Mouse (Mus musculus): Measurements from ENCODE around the gene Nploc4. TPM values are rescaled to one million over a fixed set of nuclear protein-coding genes. Genes with fewer than 3 reads are reported as not detected.

Nploc4 gene
- total and polyA plus RNA-seq, 3 experiments = 40.6 to 115 (median 50.4) TPM

- no peak overlapping the region for H3K4me3 ChIP-seq (replicated peaks in 1 of 3; ENCODE audit: low read depth in 2 of 3, low read length in 2 of 3, poor library complexity in 1 of 3)
- H3K79me2 ChIP-seq (replicated peaks; ENCODE audit: control insufficient read depth, extremely low read depth, insufficient read depth, poor library complexity, severe bottlenecking) = no peaks in the 10 kb centered on the region
- H3K36me3 ChIP-seq (replicated peaks in 1 of 2; ENCODE audit: control insufficient read depth in 1 of 2, insufficient read depth in 1 of 2, low read length in 1 of 2) = peaks cover 0 to 3% of the 10 kb centered on the region in 2 experiments
- dilution Hi-C loops (cut with MboI; ENCODE audit: extremely low pct_ligation_motif_present, extremely low pct_unique_long_range_greater_than_20kb, low sequenced_read_pairs) (no loop called here), in situ Hi-C loops (cut with MboI; ENCODE audit: low pct_ligation_motif_present, low pct_unique_long_range_greater_than_20kb, low sequenced_read_pairs) (no loop called here)
- no peaks in the 10 kb centered on the region for H3K9me3 ChIP-seq (replicated peaks; ENCODE audit: low read length)
- no peak for TF ChIP-seq BHLHE40 (IDR thresholded peaks at IDR 0.05; ENCODE audit: low read depth, low read length)
- no peak for TF ChIP-seq TCF12 (IDR thresholded peaks at IDR 0.05; ENCODE audit: low read depth, low read length)
- no peak for TF ChIP-seq MYC (IDR thresholded peaks at IDR 0.05; ENCODE audit: low read depth, low read length)
- no peak for TF ChIP-seq SIN3A (IDR thresholded peaks at IDR 0.05; ENCODE audit: low read length)
- TF ChIP-seq ZMIZ1 (IDR thresholded peaks at IDR 0.05; ENCODE audit: low read depth, low read length) = no peak
- TF ChIP-seq JUN (IDR thresholded peaks at IDR 0.05; ENCODE audit: insufficient read depth, low read depth, low read length) = no peak
- no peak for TF ChIP-seq JUND (conservative IDR thresholded peaks at IDR 0.05; ENCODE audit: low read depth, low read length)
- no peak for TF ChIP-seq MAFK (IDR thresholded peaks at IDR 0.05; ENCODE audit: insufficient replicate concordance, low read length)
- no peak for TF ChIP-seq MEF2A (IDR thresholded peaks at IDR 0.05; ENCODE audit: borderline replicate concordance, low read depth, low read length)
- no peak for TF ChIP-seq ZNF384 (IDR thresholded peaks at IDR 0.05; ENCODE audit: low read depth, low read length)
- no peak for TF ChIP-seq MXI1 (IDR thresholded peaks at IDR 0.05; ENCODE audit: low read depth, low read length)
- no peak for TF ChIP-seq SMC3 (IDR thresholded peaks at IDR 0.05; ENCODE audit: low read depth, low read length)
- TF ChIP-seq NELFE (IDR thresholded peaks at IDR 0.05; ENCODE audit: low read depth, low read length) = no peak
- no peak overlapping the region for H3K9ac ChIP-seq (ENCODE audit: insufficient read depth, low read depth)
- no peak overlapping the region for H3K4me2 ChIP-seq (ENCODE audit: insufficient read depth, low read depth, poor library complexity, severe bottlenecking)
- H3K27ac ChIP-seq (ENCODE audit: insufficient read depth, low read depth) = no peak overlapping the region
- no peak for DNase-seq (ENCODE audit: extremely low read depth)
- H3K4me1 ChIP-seq (ENCODE audit: control insufficient read depth in 1 of 2, insufficient read depth in 2 of 2) = peaks cover 23 to 45% of the 10 kb centered on the region in 2 experiments
- no peaks in the 10 kb centered on the region for H3K27me3 ChIP-seq (replicated peaks)
These were observed 9.7 kb upstream of the Nploc4 start for GRCm38 (mm10) chr11:120447179-120447578.

DNA sequence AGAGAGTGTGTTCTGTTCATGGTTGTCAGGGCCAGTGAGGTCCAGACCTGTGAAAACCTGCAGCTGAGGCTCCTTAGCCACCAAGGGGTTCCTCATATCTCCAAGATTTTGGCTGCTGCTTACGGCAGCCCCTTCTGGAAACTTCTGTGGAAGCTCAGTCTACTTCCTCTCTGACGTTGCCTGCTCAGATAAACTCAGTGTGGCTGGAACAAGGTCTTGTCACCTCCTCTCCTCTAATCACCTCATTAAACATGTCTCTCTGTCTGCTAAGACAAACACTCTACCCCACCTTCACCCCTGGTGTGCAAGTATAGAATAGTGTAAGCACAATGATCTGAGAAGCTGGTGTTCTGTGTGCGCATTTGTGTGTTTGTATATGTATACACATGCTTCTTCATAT is 8.0 kb upstream of the Nploc4 start:
- in situ Hi-C loops (cut with MboI; ENCODE audit: low pct_ligation_motif_present, low pct_unique_long_range_greater_than_20kb, low sequenced_read_pairs) = no loop called here
- no peak for DNase-seq (ENCODE audit: extremely low read depth)
- Histone ChIP-seq H3K9me3 (replicated peaks; ENCODE audit: low read length) (no peaks in the 10 kb centered on the region), H3K79me2 (replicated peaks; ENCODE audit: control insufficient read depth, extremely low read depth, insufficient read depth, poor library complexity, severe bottlenecking) (no peaks in the 10 kb centered on the region), H3K4me3 (replicated peaks in 1 of 3; ENCODE audit: low read depth in 2 of 3, low read length in 2 of 3, poor library complexity in 1 of 3) (no peak overlapping the region), H3K27me3 (replicated peaks) (no peaks in the 10 kb centered on the region), H3K4me1 (ENCODE audit: control insufficient read depth in 1 of 2, insufficient read depth in 2 of 2) (peaks cover 23 to 42% of the 10 kb centered on the region in 2 experiments), H3K27ac (ENCODE audit: insufficient read depth, low read depth) (no peak overlapping the region), H3K9ac (ENCODE audit: insufficient read depth, low read depth) (no peak overlapping the region), H3K4me2 (ENCODE audit: insufficient read depth, low read depth, poor library complexity, severe bottlenecking) (no peak overlapping the region), H3K36me3 (replicated peaks in 1 of 2; ENCODE audit: control insufficient read depth in 1 of 2, insufficient read depth in 1 of 2, low read length in 1 of 2) (peaks cover 0 to 2% of the 10 kb centered on the region in 2 experiments)
- dilution Hi-C loops (cut with MboI; ENCODE audit: extremely low pct_ligation_motif_present, extremely low pct_unique_long_range_greater_than_20kb, low sequenced_read_pairs) = no loop called here
- no peak for TF ChIP-seq RAD21 (IDR thresholded peaks at IDR 0.05; ENCODE audit: low read depth, low read length)
- no peak for TF ChIP-seq TCF12 (IDR thresholded peaks at IDR 0.05; ENCODE audit: low read depth, low read length)
- no peak for TF ChIP-seq NELFE (IDR thresholded peaks at IDR 0.05; ENCODE audit: low read depth, low read length)
- no peak for TF ChIP-seq UBTF (IDR thresholded peaks at IDR 0.05; ENCODE audit: low read depth, low read length)
- no peak for TF ChIP-seq MXI1 (IDR thresholded peaks at IDR 0.05; ENCODE audit: low read depth, low read length)
- TF ChIP-seq MEF2A (IDR thresholded peaks at IDR 0.05; ENCODE audit: borderline replicate concordance, low read depth, low read length) = no peak
- no peak for TF ChIP-seq MAFK (IDR thresholded peaks at IDR 0.05; ENCODE audit: insufficient replicate concordance, low read length)
- no peak for TF ChIP-seq CHD1 (IDR thresholded peaks at IDR 0.05; ENCODE audit: low read depth, low read length)
- no peak for TF ChIP-seq MAZ (IDR thresholded peaks at IDR 0.05; ENCODE audit: low read depth, low read length)
- TF ChIP-seq SMC3 (IDR thresholded peaks at IDR 0.05; ENCODE audit: low read depth, low read length) = no peak
- TF ChIP-seq ELF1 (IDR thresholded peaks at IDR 0.05; ENCODE audit: low read depth, low read length) = no peak

All from CH12.LX (cell line).